Mouse (Mus musculus): ENCODE results near the gene Zbtb2. TPM values are rescaled to one million over a fixed set of nuclear protein-coding genes. Genes with fewer than 3 reads are reported as not detected.

The Zbtb2 gene
- polyA plus RNA-seq, 1 experiment from 2014 or later, result 20.2 TPM

GRCm38 (mm10) chr10:4389461-4390112 lies 1.7 kb upstream of the Zbtb2 start:
- no peaks in the 10 kb centered on the region for H3K9me3 ChIP-seq (ENCODE audit: control insufficient read depth, low read length)
- H3K36me3 ChIP-seq (ENCODE audit: control insufficient read depth, insufficient read depth, low read length), result no peaks in the 10 kb centered on the region
- ATAC-seq (ENCODE audit: low FRiP score) (no peak), DNase-seq (ENCODE audit: low spot score) (no peak)
- H3K4me1 ChIP-seq (replicated peaks; ENCODE audit: control insufficient read depth, insufficient read depth, low read length), result peaks cover 4% of the 10 kb centered on the region; the same call in 1 of the 2 replicates
- no peak overlapping the region for H3K27ac ChIP-seq (ENCODE audit: low read depth, low read length)
- H3K27me3 ChIP-seq (ENCODE audit: control insufficient read depth, insufficient read depth, low read length), result no peaks in the 10 kb centered on the region
- 65% methylated on average over 5 of the region's 5 CpGs for WGBS
- peak overlapping the region; percentile 98; the same call in 1 of the 2 replicates for H3K9ac ChIP-seq (ENCODE audit: low read depth, low read length)
- H3K4me3 ChIP-seq (ENCODE audit: low read depth, low read length), result peak overlapping the region; percentile 98
- peak overlapping the region; percentile 89 for H3K4me2 ChIP-seq (replicated peaks; ENCODE audit: low read depth, low read length)

- ATAC-seq (ENCODE audit: low FRiP score) (no peak), DNase-seq (ENCODE audit: low spot score) (peak; percentile 9)
- Histone ChIP-seq H3K36me3 (ENCODE audit: control insufficient read depth, insufficient read depth, low read length) (no peaks in the 10 kb centered on the region), H3K9ac (ENCODE audit: low read depth, low read length) (peak overlapping the region; percentile 98), H3K27me3 (ENCODE audit: control insufficient read depth, insufficient read depth, low read length) (no peaks in the 10 kb centered on the region), H3K4me1 (replicated peaks; ENCODE audit: control insufficient read depth, insufficient read depth, low read length) (peaks cover 4% of the 10 kb centered on the region; the same call in 1 of the 2 replicates), H3K27ac (ENCODE audit: low read depth, low read length) (no peak overlapping the region), H3K4me2 (replicated peaks; ENCODE audit: low read depth, low read length) (peak overlapping the region; percentile 89), H3K4me3 (ENCODE audit: low read depth, low read length) (peak overlapping the region; percentile 98), H3K9me3 (ENCODE audit: control insufficient read depth, low read length) (no peaks in the 10 kb centered on the region)
- WGBS, result 37% methylated on average over 10 of the region's 10 CpGs
These were observed 1.1 kb upstream of the Zbtb2 start for GRCm38 (mm10) chr10:4389036-4389435.

GRCm38 (mm10) chr10:4388384-4388745 lies 457 bp upstream of the Zbtb2 start:
- peak; percentile 58 for DNase-seq (ENCODE audit: low spot score)
- H3K9me3 ChIP-seq (ENCODE audit: control insufficient read depth, low read length), result no peaks in the 10 kb centered on the region
- H3K9ac ChIP-seq (ENCODE audit: low read depth, low read length), result peak overlapping the region; percentile 98
- under 1% methylated on average over 19 of the region's 19 CpGs for WGBS
- H3K4me2 ChIP-seq (replicated peaks; ENCODE audit: low read depth, low read length), result peak overlapping the region; percentile 89
- peak overlapping the region; percentile 100 for H3K27ac ChIP-seq (ENCODE audit: low read depth, low read length)
- H3K27me3 ChIP-seq (ENCODE audit: control insufficient read depth, insufficient read depth, low read length), result no peaks in the 10 kb centered on the region
- no peaks in the 10 kb centered on the region for H3K36me3 ChIP-seq (ENCODE audit: control insufficient read depth, insufficient read depth, low read length)
- H3K4me1 ChIP-seq (replicated peaks; ENCODE audit: control insufficient read depth, insufficient read depth, low read length), result peaks cover 4% of the 10 kb centered on the region; the same call in 1 of the 2 replicates
- no peak for ATAC-seq (ENCODE audit: low FRiP score)
- peak overlapping the region; percentile 98 for H3K4me3 ChIP-seq (ENCODE audit: low read depth, low read length)

DNA sequence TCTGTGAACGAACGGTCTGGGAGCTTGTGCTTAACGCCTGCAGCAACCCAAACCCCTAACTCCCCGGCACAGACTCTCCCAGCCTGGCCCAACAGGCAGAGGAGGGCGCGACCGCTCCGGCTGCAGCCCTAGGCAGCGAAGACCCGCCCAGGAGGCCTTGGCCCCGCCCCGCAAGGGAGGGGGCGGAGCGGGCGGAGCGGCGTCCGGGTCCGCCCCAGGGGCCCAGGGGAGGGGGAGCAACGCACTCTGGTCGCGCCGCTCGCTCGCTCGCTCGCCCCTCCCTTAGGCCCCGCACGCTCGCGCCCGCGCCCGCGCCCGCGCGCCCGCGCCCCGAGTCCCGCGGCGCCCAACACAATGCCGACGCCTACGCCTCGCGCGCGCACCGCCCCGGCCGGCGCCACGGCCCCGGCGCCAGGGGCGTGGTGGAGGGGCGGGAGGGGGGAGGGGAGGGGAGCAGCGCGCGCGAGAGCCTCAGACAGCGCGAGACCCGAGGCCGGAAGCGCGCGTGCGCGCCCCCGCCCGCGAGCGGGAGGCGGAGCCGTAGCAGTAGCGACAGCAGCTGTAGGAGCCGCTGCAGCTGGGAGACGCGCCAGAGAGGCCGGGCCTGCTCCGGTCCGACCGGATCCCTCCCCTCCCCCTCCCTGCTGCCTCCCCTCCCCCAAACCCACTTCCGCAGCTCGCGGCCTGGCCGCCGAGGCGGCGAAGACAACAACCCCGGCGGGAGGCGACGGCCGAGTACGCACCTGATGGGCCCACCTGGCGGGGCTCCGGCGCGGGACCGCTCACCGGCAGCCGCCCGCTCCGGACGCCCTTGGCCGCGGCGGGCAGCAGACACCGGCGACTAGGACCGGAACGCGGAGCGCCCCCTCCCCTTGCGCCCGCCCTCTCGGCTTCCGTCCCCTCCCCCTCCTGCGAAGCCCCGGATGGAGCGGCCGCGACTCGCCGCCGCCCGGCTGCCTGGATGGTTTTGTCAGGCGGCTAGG lies 1.0 kb downstream of the Zbtb2 start:
- Histone ChIP-seq H3K4me1 (replicated peaks; ENCODE audit: control insufficient read depth, insufficient read depth, low read length) (peaks cover 4% of the 10 kb centered on the region; the same call in 1 of the 2 replicates), H3K36me3 (ENCODE audit: control insufficient read depth, insufficient read depth, low read length) (no peaks in the 10 kb centered on the region), H3K27ac (ENCODE audit: low read depth, low read length) (peak overlapping the region; percentile 100), H3K9me3 (ENCODE audit: control insufficient read depth, low read length) (no peaks in the 10 kb centered on the region), H3K9ac (ENCODE audit: low read depth, low read length) (peak overlapping the region; percentile 98), H3K27me3 (ENCODE audit: control insufficient read depth, insufficient read depth, low read length) (no peaks in the 10 kb centered on the region), H3K4me3 (ENCODE audit: low read depth, low read length) (peak overlapping the region; percentile 98), H3K4me2 (replicated peaks; ENCODE audit: low read depth, low read length) (peak overlapping the region; percentile 89)
- under 1% methylated on average over 62 of the region's 133 CpGs for WGBS
- peak; percentile 94 for ATAC-seq (ENCODE audit: low FRiP score)
- peak; percentile 99 for DNase-seq (ENCODE audit: low spot score)

DNA sequence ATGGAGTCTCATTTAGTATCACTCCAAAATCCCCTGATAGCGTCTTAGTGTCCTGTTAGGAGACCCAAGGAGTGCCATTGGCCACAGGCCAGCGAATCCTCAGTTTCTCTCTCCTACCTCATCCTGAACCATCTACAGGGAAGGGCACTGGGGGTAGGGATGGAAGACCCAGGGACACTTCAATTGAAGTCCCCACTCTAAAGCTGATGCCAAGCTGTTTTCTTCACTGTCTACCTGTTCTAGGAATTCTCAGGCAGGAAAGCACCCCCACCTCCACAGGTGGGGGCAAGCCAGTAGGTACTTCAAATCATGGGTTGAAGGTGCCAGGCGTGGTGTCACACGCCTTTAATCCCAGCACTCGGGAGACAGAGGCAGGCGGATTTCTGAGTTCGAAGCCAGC lies 3.7 kb downstream of the Zbtb2 start:
- H3K9ac ChIP-seq (ENCODE audit: low read depth, low read length), result no peak overlapping the region
- no peak overlapping the region for H3K4me3 ChIP-seq (ENCODE audit: low read depth, low read length)
- H3K27me3 ChIP-seq (ENCODE audit: control insufficient read depth, insufficient read depth, low read length), result no peaks in the 10 kb centered on the region
- no peak overlapping the region for H3K4me2 ChIP-seq (replicated peaks; ENCODE audit: low read depth, low read length)
- WGBS, result 98% methylated on average over 7 of the region's 7 CpGs
- H3K36me3 ChIP-seq (ENCODE audit: control insufficient read depth, insufficient read depth, low read length), result no peaks in the 10 kb centered on the region
- H3K9me3 ChIP-seq (ENCODE audit: control insufficient read depth, low read length), result no peaks in the 10 kb centered on the region
- no peak overlapping the region for H3K27ac ChIP-seq (ENCODE audit: low read depth, low read length)
- H3K4me1 ChIP-seq (replicated peaks; ENCODE audit: control insufficient read depth, insufficient read depth, low read length), result no peaks in the 10 kb centered on the region; the same call in 1 of the 2 replicates
- DNase-seq (ENCODE audit: low spot score), result no peak
- ATAC-seq (ENCODE audit: low FRiP score), result no peak

DNA sequence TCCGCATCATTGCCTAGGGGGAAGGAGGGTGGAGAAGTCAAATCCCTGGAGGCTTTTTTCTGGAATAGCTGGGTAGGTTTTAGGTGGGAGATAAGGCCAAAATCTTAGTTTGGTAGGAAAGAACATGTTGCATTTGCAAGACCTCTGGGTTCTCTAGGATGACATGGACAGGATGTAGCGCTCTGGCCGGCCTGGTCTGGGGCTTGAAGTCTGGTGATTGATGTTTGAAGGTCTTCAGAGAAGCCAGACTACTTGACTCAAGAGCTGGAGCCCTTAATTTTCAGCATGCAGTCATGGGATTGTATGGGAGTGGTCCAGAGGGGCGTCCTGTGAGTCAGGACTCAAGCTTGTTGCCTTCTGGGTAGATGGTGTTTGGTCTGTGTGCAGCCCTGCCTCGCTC lies 7.2 kb downstream of the Zbtb2 start:
- no peak overlapping the region for H3K9ac ChIP-seq (ENCODE audit: low read depth, low read length)
- whole genome bisulfite sequencing, result 87% methylated on average over 5 of the region's 5 CpGs
- no peaks in the 10 kb centered on the region for H3K9me3 ChIP-seq (ENCODE audit: control insufficient read depth, low read length)
- no peak overlapping the region for H3K4me3 ChIP-seq (ENCODE audit: low read depth, low read length)
- H3K27me3 ChIP-seq (ENCODE audit: control insufficient read depth, insufficient read depth, low read length), result no peaks in the 10 kb centered on the region
- no peaks in the 10 kb centered on the region for H3K36me3 ChIP-seq (ENCODE audit: control insufficient read depth, insufficient read depth, low read length)
- no peak for DNase-seq (ENCODE audit: low spot score)
- H3K4me1 ChIP-seq (replicated peaks; ENCODE audit: control insufficient read depth, insufficient read depth, low read length), result no peaks in the 10 kb centered on the region
- ATAC-seq (ENCODE audit: low FRiP score), result no peak
- H3K27ac ChIP-seq (ENCODE audit: low read depth, low read length), result no peak overlapping the region
- H3K4me2 ChIP-seq (replicated peaks; ENCODE audit: low read depth, low read length), result no peak overlapping the region

DNA sequence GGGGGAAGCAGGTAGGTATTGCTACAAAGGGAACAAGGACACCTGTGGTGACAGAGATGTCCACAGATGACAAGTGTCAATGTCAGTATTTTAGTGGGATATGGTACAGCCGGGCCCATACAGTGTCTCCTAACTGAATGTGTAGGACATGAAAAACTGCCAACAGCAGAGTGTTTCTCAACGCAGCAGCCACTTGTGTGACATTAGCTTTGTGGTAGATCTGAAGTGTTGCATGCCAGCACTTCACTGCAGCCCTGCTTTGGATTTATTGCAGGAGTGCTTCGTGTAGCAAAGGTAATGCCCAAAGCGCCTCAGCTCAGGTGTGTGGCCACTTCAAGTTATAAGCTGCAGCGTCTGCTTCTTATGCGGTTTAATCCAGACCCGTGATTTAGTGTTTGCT lies 11.0 kb downstream of the Zbtb2 start:
- Histone ChIP-seq H3K4me3 (ENCODE audit: low read depth, low read length) (no peak overlapping the region), H3K9me3 (ENCODE audit: control insufficient read depth, low read length) (no peaks in the 10 kb centered on the region), H3K36me3 (ENCODE audit: control insufficient read depth, insufficient read depth, low read length) (no peaks in the 10 kb centered on the region), H3K4me2 (replicated peaks; ENCODE audit: low read depth, low read length) (no peak overlapping the region), H3K4me1 (replicated peaks; ENCODE audit: control insufficient read depth, insufficient read depth, low read length) (no peaks in the 10 kb centered on the region), H3K27me3 (ENCODE audit: control insufficient read depth, insufficient read depth, low read length) (no peaks in the 10 kb centered on the region), H3K9ac (ENCODE audit: low read depth, low read length) (no peak overlapping the region), H3K27ac (ENCODE audit: low read depth, low read length) (no peak overlapping the region)
- 90% methylated on average over 7 of the region's 7 CpGs for WGBS
- ATAC-seq (ENCODE audit: low FRiP score), result no peak
- DNase-seq (ENCODE audit: low spot score), result no peak

GRCm38 (mm10) chr10:4376461-4376860 lies 11.4 kb downstream of the Zbtb2 start:
- Histone ChIP-seq H3K36me3 (ENCODE audit: control insufficient read depth, insufficient read depth, low read length) (no peaks in the 10 kb centered on the region), H3K27me3 (ENCODE audit: control insufficient read depth, insufficient read depth, low read length) (no peaks in the 10 kb centered on the region), H3K27ac (ENCODE audit: low read depth, low read length) (no peak overlapping the region), H3K4me3 (ENCODE audit: low read depth, low read length) (no peak overlapping the region), H3K9me3 (ENCODE audit: control insufficient read depth, low read length) (no peaks in the 10 kb centered on the region), H3K4me1 (replicated peaks; ENCODE audit: control insufficient read depth, insufficient read depth, low read length) (no peaks in the 10 kb centered on the region), H3K4me2 (replicated peaks; ENCODE audit: low read depth, low read length) (no peak overlapping the region), H3K9ac (ENCODE audit: low read depth, low read length) (no peak overlapping the region)
- ATAC-seq (ENCODE audit: low FRiP score) (no peak), DNase-seq (ENCODE audit: low spot score) (no peak)
- 76% methylated on average over 7 of the region's 7 CpGs for WGBS

All from hindbrain, embryonic 11.5 days (tissue).